Mouse (Mus musculus) intestine, embryonic 16.5 days (tissue): ENCODE results near the gene Ncoa1. TPM values are rescaled to one million over a fixed set of nuclear protein-coding genes. Genes with fewer than 3 reads are reported as not detected.
A peak's percentile ranks its signal among the peaks of the same experiment; 100 is the strongest.

Experiments used
- ATAC-seq: fragments of 200-750 bp; cut with Nextera tagmentation; 2 replicates; pipeline ENCODE4 v1.8.0; 2017; ENCODE audit warnings: moderate TSS enrichment, moderate library complexity
- H3K27ac ChIP-seq: fragments of 300-500 bp; sonication (generic); 2 replicates; pipeline ENCODE4 v1.5.1; 2014; ENCODE audit warnings: mild to moderate bottlenecking, low read length
- H3K27me3 ChIP-seq: fragments of 300-500 bp; sonication (generic); replicated peaks from 2 replicates; pipeline ENCODE4 v1.6.1; 2014; ENCODE audit warnings: low read length, control low read depth, mixed read lengths; ENCODE audit not compliant: control insufficient read depth, insufficient read depth
- H3K36me3 ChIP-seq: fragments of 300-500 bp; sonication (generic); 2 replicates; pipeline ENCODE4 v1.6.1; 2014; ENCODE audit warnings: low read length, control low read depth; ENCODE audit not compliant: control insufficient read depth, insufficient read depth
- H3K4me1 ChIP-seq: fragments of 300-500 bp; sonication (generic); 2 replicates; pipeline ENCODE4 v1.6.1; 2014; ENCODE audit warnings: low read length, control low read depth, mixed read lengths; ENCODE audit not compliant: control insufficient read depth, insufficient read depth
- H3K4me2 ChIP-seq: fragments of 300-500 bp; sonication (generic); 2 replicates; pipeline ENCODE4 v1.6.1; 2014; ENCODE audit warnings: low read depth, low read length, control low read depth
- H3K4me3 ChIP-seq: fragments of 300-500 bp; sonication (generic); 2 replicates; pipeline ENCODE4 v1.5.1; 2014; ENCODE audit warnings: mild to moderate bottlenecking, low read length
- H3K9ac ChIP-seq: fragments of 300-500 bp; sonication (generic); 2 replicates; pipeline ENCODE4 v1.6.1; 2014; ENCODE audit warnings: low read depth, low read length
- H3K9me3 ChIP-seq: fragments of 300-500 bp; sonication (generic); 2 replicates; pipeline ENCODE4 v1.6.1; 2016; ENCODE audit warnings: low read length, control low read depth; ENCODE audit not compliant: control insufficient read depth
- WGBS: fragments of 180-500 bp; shearing (Covaris S2); extraction: QIAGEN DNeasy Blood & Tissue Kit; methylation state at CpG from one replicate; pipeline ENCODE4 v1.1.7; 2014; 5-methylcytosine and 5-hydroxymethylcytosine counted together
- polyA plus RNA-seq: library from polyadenylated mRNA; unstranded; fragments of >200 nt; fragmentation: Nextera tagmentation; extraction: Ambion mirVana; gene quantifications from 2 replicates; pipeline ENCODE4 v1.2.1, GENCODE M21; 2015

The Ncoa1 gene
- polyA plus RNA-seq, 1 experiment from 2014 or later = 4.7 TPM

- WGBS = 56% methylated on average over 4 of the region's 4 CpGs
- H3K9me3 ChIP-seq = no peaks in the 10 kb centered on the region
- H3K9ac ChIP-seq = no peak overlapping the region
- no peak overlapping the region for H3K27ac ChIP-seq
- ATAC-seq = no peak
- H3K4me3 ChIP-seq = no peak overlapping the region
- H3K4me1 ChIP-seq = 0 out of 2 replicates have a peak, but pooled peaks cover 3% of the 10 kb centered on the region
- H3K36me3 ChIP-seq = no peaks in the 10 kb centered on the region
- H3K27me3 ChIP-seq = no peaks in the 10 kb centered on the region
- H3K4me2 ChIP-seq = no peak overlapping the region
These were observed 85.7 kb downstream of the Ncoa1 start for GRCm38 (mm10) chr12:4391256-4391655.

DNA sequence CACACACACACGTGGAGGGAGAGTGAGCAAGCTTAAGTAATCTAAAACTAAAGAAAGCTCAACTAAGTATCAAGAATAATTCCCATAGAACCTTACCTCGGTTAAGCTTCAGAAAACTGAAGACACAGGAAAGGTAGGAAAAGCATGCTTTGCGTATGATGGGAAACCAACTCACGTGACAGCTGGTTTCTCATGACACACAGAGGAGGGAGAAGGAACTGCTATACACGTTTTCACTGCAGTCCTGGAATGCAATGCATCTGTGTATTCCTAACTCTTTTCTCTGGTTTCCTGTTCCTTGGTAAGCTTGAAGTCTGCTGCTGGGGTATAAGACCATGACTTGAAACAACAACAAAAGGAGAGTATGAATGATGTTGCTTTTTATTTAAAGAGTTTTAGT lies 86.3 kb downstream of the Ncoa1 start:
- H3K4me2 ChIP-seq = no peak overlapping the region
- H3K9ac ChIP-seq = no peak overlapping the region
- ATAC-seq = no peak
- 0 out of 2 replicates have a peak, but pooled peaks cover 6% of the 10 kb centered on the region for H3K4me1 ChIP-seq
- H3K27ac ChIP-seq = no peak overlapping the region
- no peaks in the 10 kb centered on the region for H3K27me3 ChIP-seq
- H3K36me3 ChIP-seq = no peaks in the 10 kb centered on the region
- H3K4me3 ChIP-seq = no peak overlapping the region
- no peaks in the 10 kb centered on the region for H3K9me3 ChIP-seq
- 63% methylated on average over 5 of the region's 5 CpGs for WGBS

DNA sequence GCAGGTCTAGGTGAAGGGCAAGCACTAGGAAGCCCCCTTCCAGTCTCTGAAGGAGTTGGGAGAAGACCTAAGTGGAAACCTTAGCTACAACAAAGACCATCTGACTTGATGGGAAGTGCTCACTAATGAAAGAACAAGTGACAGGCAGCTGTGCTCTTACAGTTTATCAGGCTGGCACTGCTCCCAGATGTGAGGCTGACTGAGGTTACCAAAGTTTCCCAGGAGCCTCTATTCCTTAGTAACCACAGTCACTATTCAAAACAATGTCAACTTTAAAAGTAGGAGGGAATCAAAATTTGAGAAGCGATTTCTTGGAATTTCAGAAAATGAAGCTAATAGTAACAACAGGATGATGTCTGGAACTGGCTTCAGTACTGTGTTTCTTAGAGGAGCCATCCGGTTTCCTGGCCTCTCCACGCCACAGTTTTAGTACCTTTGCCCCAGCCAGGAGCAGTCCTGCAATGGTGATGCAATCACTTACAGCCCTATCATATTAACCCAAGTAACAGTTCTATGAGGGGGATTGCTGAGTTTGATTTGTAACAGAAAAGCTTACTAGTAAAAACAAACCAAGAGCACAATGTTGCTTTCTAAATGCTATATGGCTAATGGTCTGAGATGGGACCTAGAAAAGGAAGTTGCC lies 90.8 kb downstream of the Ncoa1 start:
- Histone ChIP-seq H3K4me3 (no peak overlapping the region), H3K9ac (no peak overlapping the region), H3K9me3 (no peaks in the 10 kb centered on the region), H3K4me2 (no peak overlapping the region), H3K27ac (no peak overlapping the region), H3K36me3 (no peaks in the 10 kb centered on the region), H3K4me1 (0 out of 2 replicates have a peak, but pooled peaks cover 8% of the 10 kb centered on the region), H3K27me3 (no peaks in the 10 kb centered on the region)
- peak; percentile 72; the same call in 1 of the 2 replicates for ATAC-seq
- WGBS = 72% methylated on average over 3 of the region's 3 CpGs

GRCm38 (mm10) chr12:4383061-4383460 lies 93.9 kb downstream of the Ncoa1 start:
- Histone ChIP-seq H3K9ac (no peak overlapping the region), H3K4me2 (no peak overlapping the region), H3K4me3 (no peak overlapping the region), H3K4me1 (peaks cover 11% of the 10 kb centered on the region; the same call in 1 of the 2 replicates), H3K27ac (no peak overlapping the region), H3K27me3 (no peaks in the 10 kb centered on the region), H3K36me3 (no peaks in the 10 kb centered on the region), H3K9me3 (no peaks in the 10 kb centered on the region)
- ATAC-seq = no peak
- WGBS = 84% methylated on average over 3 of the region's 3 CpGs

DNA sequence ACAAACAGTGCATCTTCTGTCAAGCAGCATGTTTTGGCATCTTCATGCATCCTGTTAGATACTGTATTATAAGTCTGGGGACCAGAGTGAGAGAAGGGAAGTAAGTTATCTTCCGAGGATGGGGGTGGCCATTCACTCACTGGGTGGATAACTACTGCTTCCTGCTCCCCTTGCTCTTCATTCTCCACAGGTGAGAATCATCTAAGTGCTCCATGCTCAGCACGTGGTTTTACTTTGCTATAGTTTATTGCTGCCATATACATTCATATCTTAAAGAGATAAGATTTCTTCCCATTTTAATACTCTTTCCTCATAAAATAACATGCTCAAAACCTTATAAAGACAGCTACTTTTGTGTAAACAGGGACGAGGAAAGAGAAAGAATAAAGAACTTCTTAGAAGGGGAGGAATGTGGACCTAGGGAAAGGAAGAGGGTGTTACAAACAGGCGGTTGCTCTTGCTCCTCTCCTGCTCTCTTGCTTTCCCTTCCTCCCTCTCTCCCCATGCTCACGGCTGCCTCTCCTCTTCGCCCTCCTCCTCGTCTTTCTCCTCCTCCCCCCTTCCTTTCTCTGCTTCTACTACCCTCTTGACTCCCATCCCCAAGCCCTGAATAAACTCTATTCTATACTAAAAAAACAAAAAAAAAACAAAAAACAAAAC lies 97.6 kb downstream of the Ncoa1 start:
- Histone ChIP-seq H3K4me3 (no peak overlapping the region), H3K27me3 (no peaks in the 10 kb centered on the region), H3K36me3 (no peaks in the 10 kb centered on the region), H3K4me1 (peaks cover 5% of the 10 kb centered on the region; the same call in 1 of the 2 replicates), H3K4me2 (peak overlapping the region; percentile 33; the same call in 1 of the 2 replicates), H3K9me3 (no peaks in the 10 kb centered on the region), H3K27ac (no peak overlapping the region), H3K9ac (no peak overlapping the region)
- ATAC-seq = peak; percentile 92
- 27% methylated on average over 7 of the region's 7 CpGs for WGBS

GRCm38 (mm10) chr12:4376475-4376874 lies 100.5 kb downstream of the Ncoa1 start:
- Histone ChIP-seq H3K4me3 (no peak overlapping the region), H3K36me3 (no peaks in the 10 kb centered on the region), H3K27ac (no peak overlapping the region), H3K9me3 (no peaks in the 10 kb centered on the region), H3K9ac (no peak overlapping the region), H3K4me1 (peaks cover 3% of the 10 kb centered on the region; the same call in 1 of the 2 replicates), H3K4me2 (no peak overlapping the region), H3K27me3 (no peaks in the 10 kb centered on the region)
- 87% methylated on average over 4 of the region's 4 CpGs for WGBS
- no peak for ATAC-seq

DNA sequence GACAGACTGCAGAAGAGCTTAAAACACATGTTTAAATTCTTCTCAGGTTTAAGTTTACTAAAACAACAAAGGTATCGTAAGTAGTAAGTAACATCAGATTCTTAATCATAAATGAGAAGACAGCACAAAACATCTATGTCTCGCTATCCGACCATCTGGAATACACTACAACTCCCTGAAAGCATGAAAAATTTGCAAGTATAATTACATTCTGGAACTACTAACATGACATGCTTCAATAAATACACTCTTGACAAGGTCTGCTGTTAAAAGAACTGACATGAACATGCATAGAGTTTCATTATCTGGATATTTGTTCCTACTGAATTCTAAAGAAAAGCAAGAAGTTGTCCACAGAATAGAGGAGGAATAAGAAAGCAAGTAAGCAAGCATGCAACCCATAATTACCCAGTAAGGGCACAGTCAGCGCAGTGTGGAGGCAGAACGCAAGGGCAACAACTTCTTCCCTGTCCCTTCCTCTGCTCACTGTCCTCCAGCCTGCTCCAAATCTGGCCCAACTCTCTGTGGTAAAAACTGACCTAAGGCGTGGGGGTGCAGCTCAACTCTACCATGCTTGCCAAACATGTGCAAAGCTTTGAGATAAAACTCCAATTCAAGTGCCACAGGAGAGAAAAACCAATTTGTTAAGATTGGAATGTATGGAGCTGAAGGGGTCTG lies 102.0 kb downstream of the Ncoa1 start:
- WGBS = 82% methylated on average over 6 of the region's 6 CpGs
- Histone ChIP-seq H3K4me1 (peaks cover 3% of the 10 kb centered on the region; the same call in 1 of the 2 replicates), H3K4me2 (no peak overlapping the region), H3K36me3 (no peaks in the 10 kb centered on the region), H3K27ac (no peak overlapping the region), H3K4me3 (no peak overlapping the region), H3K9me3 (no peaks in the 10 kb centered on the region), H3K9ac (no peak overlapping the region), H3K27me3 (no peaks in the 10 kb centered on the region)
- no peak for ATAC-seq

- Histone ChIP-seq H3K4me1 (no peaks in the 10 kb centered on the region), H3K36me3 (no peaks in the 10 kb centered on the region), H3K9ac (no peak overlapping the region), H3K27ac (no peak overlapping the region), H3K9me3 (no peaks in the 10 kb centered on the region), H3K4me2 (no peak overlapping the region), H3K4me3 (no peak overlapping the region), H3K27me3 (no peaks in the 10 kb centered on the region)
- WGBS = 79% methylated on average over 1 of the region's 1 CpGs
- ATAC-seq = no peak
These were observed 105.6 kb downstream of the Ncoa1 start for GRCm38 (mm10) chr12:4371406-4371805.

GRCm38 (mm10) chr12:4365951-4366350 lies 111.0 kb downstream of the Ncoa1 start:
- Histone ChIP-seq H3K4me1 (no peaks in the 10 kb centered on the region), H3K4me2 (no peak overlapping the region), H3K9ac (no peak overlapping the region), H3K9me3 (no peaks in the 10 kb centered on the region), H3K4me3 (no peak overlapping the region), H3K27me3 (no peaks in the 10 kb centered on the region), H3K36me3 (no peaks in the 10 kb centered on the region), H3K27ac (no peak overlapping the region)
- WGBS = 76% methylated on average over 1 of the region's 1 CpGs
- ATAC-seq = no peak
